Mouse (Mus musculus) stomach, postnatal 0 days (tissue): Measurements from ENCODE around the gene Gm20479.

Experiments
- CTCF ChIP-seq: IDR thresholded peaks from 2 replicates; pipeline ENCODE4 v1.5.1; 2016; ENCODE audit warnings: antibody characterized with exemption, low read depth, mild to moderate bottlenecking, moderate library complexity
- EP300 ChIP-seq: optimal IDR thresholded peaks from 2 replicates; pipeline ENCODE3; 2016; ENCODE audit warnings: antibody characterized with exemption

- TF ChIP-seq EP300: no peak
- TF ChIP-seq CTCF: peak; percentile 81
These were observed 21.2 kb upstream of the Gm20479 start for GRCm38 (mm10) chr7:27378431-27378830.
